Mouse (Mus musculus): Measurements from ENCODE around the gene Clybl. TPM values are rescaled to one million over a fixed set of nuclear protein-coding genes. Genes with fewer than 3 reads are reported as not detected.

Gene Clybl
- polyA plus RNA-seq, 1 experiment = 1.0 TPM

DNA sequence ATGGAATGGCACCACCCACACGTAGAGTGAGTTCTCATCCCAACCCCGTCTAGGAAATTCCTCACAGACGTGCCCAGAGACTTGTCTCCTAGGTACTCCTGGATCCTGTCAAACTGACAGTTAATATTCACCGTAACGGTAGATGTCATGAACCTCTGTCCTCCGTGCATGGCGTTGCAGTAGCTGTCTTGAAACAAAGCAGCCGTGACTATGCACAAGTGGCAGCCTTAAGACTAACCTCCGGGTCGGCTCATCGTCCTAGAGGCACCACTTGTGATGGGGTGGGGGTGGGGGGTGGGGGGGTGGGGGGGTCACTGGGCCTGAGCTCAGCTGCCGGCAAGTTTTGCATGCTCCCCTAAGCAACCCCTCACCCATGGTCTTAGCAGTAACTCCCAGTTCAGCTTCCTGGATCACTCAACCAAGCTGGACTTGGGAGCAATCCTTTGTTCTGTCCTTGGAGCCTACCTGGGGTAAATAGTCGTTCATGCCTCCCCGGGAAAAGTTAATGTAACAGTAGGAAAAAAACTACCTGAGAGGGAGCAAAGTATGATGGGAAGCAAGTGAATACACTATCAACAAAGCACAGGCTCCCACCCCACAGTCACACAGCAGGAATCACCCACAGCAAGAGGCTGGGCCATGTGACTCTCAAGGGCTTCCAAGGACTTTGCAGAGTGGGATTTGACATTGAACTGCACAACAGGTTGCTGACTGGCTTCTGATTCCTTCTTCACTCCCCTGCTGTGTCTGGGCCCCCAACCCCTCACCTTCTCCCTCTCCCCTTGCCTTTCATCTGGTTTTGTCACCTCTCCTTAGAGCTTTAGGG lies 150.3 kb downstream of the Clybl start:
- no peaks in the 10 kb centered on the region for H3K9me3 ChIP-seq (ENCODE audit: control insufficient read depth, low read length)
- H3K4me1 ChIP-seq (ENCODE audit: control insufficient read depth) = no peaks in the 10 kb centered on the region
- no peaks in the 10 kb centered on the region for H3K27me3 ChIP-seq (ENCODE audit: control insufficient read depth)
- no peaks in the 10 kb centered on the region for H3K36me3 ChIP-seq (ENCODE audit: control insufficient read depth)
- no peak overlapping the region for H3K4me3 ChIP-seq (replicated peaks)
- TF ChIP-seq GATA1 (IDR thresholded peaks at IDR 0.05; ENCODE audit: low read length) (no peak), TAL1 (IDR thresholded peaks at IDR 0.05; ENCODE audit: low read length) (no peak)

DNA sequence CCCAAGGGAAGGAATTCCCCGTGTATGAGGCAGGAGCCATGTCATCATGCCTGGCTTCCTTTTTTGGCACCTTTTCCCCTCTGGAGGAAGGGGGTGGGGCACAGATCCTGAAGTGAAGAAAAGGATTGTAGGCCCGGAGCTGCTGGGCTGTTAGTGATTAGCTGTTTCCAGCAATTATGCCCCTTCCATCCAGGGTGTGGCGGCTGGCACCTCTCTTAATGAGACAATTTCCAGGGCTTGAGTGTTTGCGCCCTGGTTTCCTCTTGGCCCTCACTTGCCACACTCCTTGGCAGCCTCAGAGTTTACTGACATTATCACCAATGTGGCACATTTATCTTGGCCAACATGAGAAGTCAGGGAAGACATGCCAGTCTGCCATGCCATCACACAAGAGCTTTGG lies 155.5 kb downstream of the Clybl start:
- no peaks in the 10 kb centered on the region for H3K27me3 ChIP-seq (ENCODE audit: control insufficient read depth)
- no peaks in the 10 kb centered on the region for H3K4me1 ChIP-seq (ENCODE audit: control insufficient read depth)
- H3K4me3 ChIP-seq (replicated peaks) = no peak overlapping the region
- H3K9me3 ChIP-seq (ENCODE audit: control insufficient read depth, low read length) = no peaks in the 10 kb centered on the region
- TF ChIP-seq GATA1 (IDR thresholded peaks at IDR 0.05; ENCODE audit: low read length) (no peak), TAL1 (IDR thresholded peaks at IDR 0.05; ENCODE audit: low read length) (no peak)
- no peaks in the 10 kb centered on the region for H3K36me3 ChIP-seq (ENCODE audit: control insufficient read depth)

DNA sequence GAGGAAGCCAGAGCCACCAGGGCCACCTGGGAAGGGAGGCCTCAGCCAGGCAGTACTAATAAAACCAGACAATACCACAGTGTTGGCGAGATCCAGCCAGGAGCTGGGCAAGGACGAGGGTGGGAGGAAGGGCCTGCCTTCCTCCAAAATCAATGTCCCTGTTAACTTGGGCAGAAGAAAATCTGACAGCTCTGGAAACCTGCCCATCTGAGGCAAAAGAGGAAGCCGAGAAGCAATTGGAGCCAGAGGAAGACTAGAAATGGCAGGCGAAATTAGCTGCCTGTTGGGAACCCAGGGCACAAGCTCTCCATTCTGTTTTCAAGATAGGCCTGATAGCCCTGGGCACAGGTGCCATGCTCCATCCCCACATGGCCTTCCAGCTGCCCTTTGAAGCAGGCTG lies 157.3 kb downstream of the Clybl start:
- Histone ChIP-seq H3K27me3 (ENCODE audit: control insufficient read depth) (no peaks in the 10 kb centered on the region), H3K9me3 (ENCODE audit: control insufficient read depth, low read length) (no peaks in the 10 kb centered on the region), H3K36me3 (ENCODE audit: control insufficient read depth) (no peaks in the 10 kb centered on the region), H3K4me1 (ENCODE audit: control insufficient read depth) (no peaks in the 10 kb centered on the region), H3K4me3 (replicated peaks) (no peak overlapping the region)
- TF ChIP-seq TAL1 (IDR thresholded peaks at IDR 0.05; ENCODE audit: low read length) = no peak
- no peak for TF ChIP-seq GATA1 (IDR thresholded peaks at IDR 0.05; ENCODE audit: low read length)

DNA sequence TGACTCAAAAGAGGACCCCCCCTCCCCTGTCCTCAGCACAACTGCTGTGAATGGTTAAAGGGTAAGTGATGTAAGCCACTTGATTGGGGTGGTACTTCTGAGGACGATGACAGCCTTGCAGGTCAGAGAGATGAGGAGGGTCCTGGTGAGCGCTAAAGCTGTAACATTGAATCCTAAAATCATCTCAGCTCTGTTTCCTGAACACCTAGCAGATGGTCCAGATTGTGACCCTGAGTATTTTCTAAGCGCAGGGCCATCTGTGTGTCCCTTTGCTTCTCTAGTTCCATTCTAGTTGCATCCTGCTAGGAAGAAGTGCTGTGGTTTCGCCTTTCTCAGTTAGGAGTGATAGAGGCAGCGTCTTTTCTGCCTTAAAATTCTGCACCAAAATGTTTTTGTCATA lies 158.6 kb downstream of the Clybl start:
- Histone ChIP-seq H3K9me3 (ENCODE audit: control insufficient read depth, low read length) (no peaks in the 10 kb centered on the region), H3K27me3 (ENCODE audit: control insufficient read depth) (no peaks in the 10 kb centered on the region), H3K4me3 (replicated peaks) (no peak overlapping the region), H3K36me3 (ENCODE audit: control insufficient read depth) (no peaks in the 10 kb centered on the region), H3K4me1 (ENCODE audit: control insufficient read depth) (no peaks in the 10 kb centered on the region)
- no peak for TF ChIP-seq TAL1 (IDR thresholded peaks at IDR 0.05; ENCODE audit: low read length)

DNA sequence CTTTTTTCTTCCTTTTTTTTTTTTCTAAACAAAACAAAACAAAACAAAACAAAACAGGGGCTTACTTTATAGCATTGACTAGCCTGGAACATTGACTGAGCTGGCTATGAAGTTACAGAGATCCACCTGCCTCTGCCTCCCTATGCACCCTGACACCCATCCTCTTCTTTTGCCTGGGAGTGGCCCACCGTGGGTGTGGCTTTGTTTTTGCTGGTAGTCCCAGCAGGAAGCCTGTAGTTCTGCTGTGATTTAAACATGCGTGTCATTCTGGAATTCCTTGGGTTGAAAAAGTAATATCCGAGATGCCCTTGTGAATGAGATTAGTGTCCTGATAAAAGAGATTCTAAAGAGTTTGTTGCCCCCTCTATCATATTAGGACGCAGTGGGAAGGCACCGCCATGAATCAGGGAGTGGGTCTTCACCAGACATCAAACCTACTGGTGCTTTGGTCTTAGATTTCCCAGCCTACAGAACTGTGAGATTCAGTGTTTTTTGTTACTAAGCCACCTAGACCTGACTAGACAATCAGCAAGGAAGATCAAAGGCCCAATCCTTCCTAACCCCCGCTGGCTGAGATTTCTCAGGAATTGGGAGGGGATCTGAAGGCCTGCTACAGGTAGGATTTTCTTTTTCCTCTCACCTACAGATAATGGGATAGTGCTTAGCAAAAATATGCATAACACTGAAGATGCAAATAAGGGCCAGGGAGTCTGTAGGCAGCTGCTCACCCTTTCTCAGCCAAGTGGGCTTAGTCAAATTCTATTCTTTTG lies 160.3 kb downstream of the Clybl start:
- Histone ChIP-seq H3K36me3 (ENCODE audit: control insufficient read depth) (no peaks in the 10 kb centered on the region), H3K4me3 (replicated peaks) (no peak overlapping the region), H3K4me1 (ENCODE audit: control insufficient read depth) (no peaks in the 10 kb centered on the region), H3K9me3 (ENCODE audit: control insufficient read depth, low read length) (no peaks in the 10 kb centered on the region), H3K27me3 (ENCODE audit: control insufficient read depth) (no peaks in the 10 kb centered on the region)
- TF ChIP-seq TAL1 (IDR thresholded peaks at IDR 0.05; ENCODE audit: low read length) (no peak), GATA1 (IDR thresholded peaks at IDR 0.05; ENCODE audit: low read length) (no peak)

DNA sequence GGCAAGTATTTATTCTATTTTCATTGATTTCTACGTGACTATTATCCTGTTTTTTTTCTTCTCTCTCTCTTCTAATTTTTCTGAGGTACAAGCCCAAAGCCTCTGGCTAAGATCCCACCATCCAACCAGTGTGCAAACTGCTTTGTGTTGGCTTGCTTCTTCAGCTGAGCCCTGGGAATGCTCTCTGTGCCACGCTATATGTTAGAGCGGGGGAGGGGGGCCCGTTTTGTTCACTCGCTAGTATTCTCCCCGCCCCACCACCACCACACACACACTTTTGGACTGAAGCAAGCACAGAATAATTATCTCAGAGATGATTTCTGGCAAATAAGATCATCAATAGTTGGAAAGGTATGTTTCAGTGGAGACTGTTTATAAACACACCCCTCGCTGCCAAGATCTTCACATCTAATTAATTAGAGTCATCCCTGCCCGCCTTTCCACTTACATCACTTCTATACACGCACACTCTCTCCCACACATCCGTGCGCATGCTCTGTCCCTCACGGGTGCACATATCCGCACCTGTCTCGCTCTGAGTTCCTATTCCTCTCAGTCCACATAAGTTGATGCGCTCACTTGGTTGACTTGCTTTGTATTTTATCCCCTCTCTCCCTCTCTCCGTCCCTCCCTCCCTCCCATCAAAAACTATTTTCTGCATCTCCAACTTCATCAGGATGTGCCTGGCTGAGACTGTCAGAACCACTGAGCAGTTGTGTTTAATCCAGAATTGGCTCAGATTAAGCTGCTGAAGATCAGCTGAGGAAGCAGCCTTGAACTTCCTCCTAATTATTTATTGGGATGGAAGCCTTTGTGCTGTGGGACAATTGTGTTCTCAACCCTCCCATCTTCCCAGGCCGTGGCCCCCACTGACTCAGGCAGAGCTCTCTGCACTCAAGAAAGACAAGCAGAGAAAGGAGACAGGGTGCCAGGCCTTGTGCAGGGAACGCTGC lies 163.0 kb downstream of the Clybl start:
- Histone ChIP-seq H3K27me3 (ENCODE audit: control insufficient read depth) (no peaks in the 10 kb centered on the region), H3K4me1 (ENCODE audit: control insufficient read depth) (no peaks in the 10 kb centered on the region), H3K4me3 (replicated peaks) (no peak overlapping the region), H3K36me3 (ENCODE audit: control insufficient read depth) (no peaks in the 10 kb centered on the region), H3K9me3 (ENCODE audit: control insufficient read depth, low read length) (no peaks in the 10 kb centered on the region)
- TF ChIP-seq TAL1 (IDR thresholded peaks at IDR 0.05; ENCODE audit: low read length) (no peak), GATA1 (IDR thresholded peaks at IDR 0.05; ENCODE audit: low read length) (no peak)

DNA sequence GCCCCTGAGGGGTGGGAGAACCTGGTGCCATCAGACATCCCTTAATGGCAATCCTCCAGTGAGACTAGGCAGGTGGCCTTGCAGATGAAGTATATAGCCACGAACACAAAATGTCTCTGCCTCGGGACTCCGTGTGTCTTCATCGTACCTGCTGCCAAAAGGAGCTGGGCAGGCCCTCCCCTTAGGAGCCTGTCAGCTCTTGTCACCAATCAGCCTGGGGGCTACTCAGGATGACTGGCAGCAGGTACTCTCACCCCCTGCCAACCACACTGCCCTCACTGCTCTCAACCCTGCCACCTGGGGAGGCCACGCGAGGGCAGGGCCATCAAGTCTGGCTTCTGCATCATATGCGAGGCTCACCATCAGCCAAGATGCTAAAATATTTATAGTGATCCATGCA lies 166.6 kb downstream of the Clybl start:
- Histone ChIP-seq H3K4me3 (replicated peaks) (no peak overlapping the region), H3K9me3 (ENCODE audit: control insufficient read depth, low read length) (no peaks in the 10 kb centered on the region), H3K27me3 (ENCODE audit: control insufficient read depth) (no peaks in the 10 kb centered on the region), H3K36me3 (ENCODE audit: control insufficient read depth) (no peaks in the 10 kb centered on the region), H3K4me1 (ENCODE audit: control insufficient read depth) (no peaks in the 10 kb centered on the region)
- no peak for TF ChIP-seq GATA1 (IDR thresholded peaks at IDR 0.05; ENCODE audit: low read length)
- no peak for TF ChIP-seq TAL1 (IDR thresholded peaks at IDR 0.05; ENCODE audit: low read length)

DNA sequence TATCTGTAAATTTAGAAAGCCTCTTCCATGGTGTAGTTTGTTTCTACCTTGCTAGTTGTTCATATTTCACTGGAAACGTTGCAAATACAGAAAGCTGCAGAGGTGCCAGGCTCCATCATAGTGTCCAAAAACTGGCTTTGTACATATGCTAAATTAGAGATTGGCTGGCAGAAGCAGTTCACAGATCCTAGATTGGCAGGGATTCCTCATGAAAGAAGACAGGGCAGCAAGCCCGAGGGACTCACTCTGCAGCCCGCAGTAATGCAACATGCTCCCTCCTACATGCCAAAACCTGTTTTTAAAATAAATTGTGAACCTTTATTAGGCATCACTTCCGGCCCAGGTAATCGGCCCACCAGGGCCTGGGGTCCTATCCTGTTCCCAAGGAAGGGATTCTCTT lies 167.8 kb downstream of the Clybl start:
- no peak for TF ChIP-seq GATA1 (IDR thresholded peaks at IDR 0.05; ENCODE audit: low read length)
- no peak for TF ChIP-seq TAL1 (IDR thresholded peaks at IDR 0.05; ENCODE audit: low read length)
- H3K27me3 ChIP-seq (ENCODE audit: control insufficient read depth) = no peaks in the 10 kb centered on the region

More for the DNA sequence above, 167.8 kb downstream of the Clybl start:
- H3K4me3 ChIP-seq (replicated peaks) = no peak overlapping the region
- H3K36me3 ChIP-seq (ENCODE audit: control insufficient read depth) = no peaks in the 10 kb centered on the region
- no peaks in the 10 kb centered on the region for H3K9me3 ChIP-seq (ENCODE audit: control insufficient read depth, low read length)
- H3K4me1 ChIP-seq (ENCODE audit: control insufficient read depth) = no peaks in the 10 kb centered on the region

Data from erythroblast, embryonic 14.5 days (primary cell).